Mouse (Mus musculus) liver, adult 10 weeks (tissue): ENCODE data around the gene Gm20903. TPM values are rescaled to one million over a fixed set of nuclear protein-coding genes. Genes with fewer than 3 reads are reported as not detected.

ENCODE experiments used
- polyA plus RNA-seq: library from polyadenylated mRNA; stranded (reverse); fragments of 350-450 nt; fragmentation: Illumina TruSeq; extraction: RNeasy Lipid Tissue Mini Kit (QIAGEN cat#74804); gene quantifications from one replicate; pipeline ENCODE4 v1.2.3, GENCODE M21; 2014; ENCODE audit warnings: low read depth, low replicate concordance

The Gm20903 gene
- not detected for polyA plus RNA-seq

DNA sequence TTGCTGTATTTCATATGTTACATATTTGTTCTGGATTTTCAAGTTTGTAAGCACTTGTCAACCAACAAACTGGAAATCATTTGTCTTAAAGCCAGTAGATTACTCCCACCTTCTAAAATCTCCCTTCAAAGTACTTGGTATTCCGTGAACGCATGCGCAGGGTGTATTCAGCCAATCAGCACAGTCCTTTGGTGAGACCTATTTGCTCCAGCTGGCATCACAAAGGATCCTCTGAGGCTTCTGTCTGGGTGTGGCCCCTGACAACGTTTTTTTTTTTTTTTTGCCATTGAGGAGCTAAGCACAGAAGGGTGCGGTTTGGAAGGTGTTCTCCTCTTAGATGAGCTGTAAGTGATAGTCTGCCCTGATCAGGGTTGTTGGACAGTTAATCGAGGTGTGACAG is at the start of gene Gm20903:
Gm20903 (plus strand) TSS at position 301 of the 400 bp plus-strand sequence.

